In genomic region chr1:139206259-139206658, GRCm38 (mm10) we compare ENCODE assay signal across 22 mouse cellular contexts.
A peak's percentile ranks its signal among the peaks of the same experiment; 100 is the strongest.
DNase-seq lines count a peak whose midpoint lies in the region; ATAC-seq and TF ChIP-seq lines count a peak whose summit lies in the region.
"Had no signal": no experiment of that assay in that cellular context is flagged by ENCODE, and none has a peak within 500 bp of the region (broad histone marks: within the 10 kb centered on the region; RNA-seq: fewer than 3 reads in every experiment).

No protein-coding gene starts in this region.

- H3K27ac ChIP-seq in lung, postnatal 0 days (ENCODE audit: low read length): no peak overlapping the region
- H3K27ac ChIP-seq in limb, embryonic 10.5 days: peak overlapping the region; percentile 51
- H3K27ac ChIP-seq in intestine, postnatal 0 days (ENCODE audit: low read depth, low read length): no peak overlapping the region
- no peak overlapping the region for H3K27ac ChIP-seq in kidney, embryonic 16.5 days (ENCODE audit: low read length)

- no peaks in the 10 kb centered on the region for H3K36me3 ChIP-seq in lung, postnatal 0 days (ENCODE audit: insufficient read depth, low read length)
- H3K36me3 ChIP-seq in limb, embryonic 10.5 days: no peaks in the 10 kb centered on the region
- H3K36me3 ChIP-seq in intestine, postnatal 0 days (ENCODE audit: control insufficient read depth, insufficient read depth): no peaks in the 10 kb centered on the region
- H3K36me3 ChIP-seq in kidney, embryonic 16.5 days (ENCODE audit: insufficient read depth, low read length): no peaks in the 10 kb centered on the region
- H3K36me3 ChIP-seq: G1E had no signal

- no peak overlapping the region for H3K4me3 ChIP-seq in lung, postnatal 0 days (ENCODE audit: low read depth, low read length)
- H3K4me3 ChIP-seq in limb, embryonic 10.5 days: no peak overlapping the region
- no peak overlapping the region for H3K4me3 ChIP-seq in intestine, postnatal 0 days (ENCODE audit: low read depth, low read length)
- H3K4me3 ChIP-seq in kidney, embryonic 16.5 days (ENCODE audit: low read length): no peak overlapping the region

- H3K4me1 ChIP-seq in lung, postnatal 0 days (ENCODE audit: insufficient read depth, low read depth, low read length): 0 out of 2 replicates have a peak, but pooled peaks cover 3% of the 10 kb centered on the region
- peaks cover 58% of the 10 kb centered on the region for H3K4me1 ChIP-seq in limb, embryonic 10.5 days
- no peaks in the 10 kb centered on the region for H3K4me1 ChIP-seq in intestine, postnatal 0 days (replicated peaks; ENCODE audit: control insufficient read depth, insufficient read depth, low read length)
- 0 out of 2 replicates have a peak, but pooled peaks cover 4% of the 10 kb centered on the region for H3K4me1 ChIP-seq in kidney, embryonic 16.5 days (ENCODE audit: insufficient read depth, low read length)

- peak; percentile 74 for DNase-seq in lung, postnatal 0 days (ENCODE audit: low spot score)
- DNase-seq in lung, postnatal 36 days: no peak
- DNase-seq in limb, embryonic 10.5 days (ENCODE audit: low spot score): no peak
- DNase-seq in gastrocnemius, adult 8-10 months (ENCODE audit: low spot score in 2 of 2): no peak
- DNase-seq: adrenal gland, adult 2 months; adrenal gland, adult 8-10 months; adrenal gland, postnatal 10 days; adrenal gland, postnatal 14 days; adrenal gland, postnatal 25 days; adrenal gland, postnatal 36 days; B cell, adult 2 months; cerebellum, adult 11 months; cerebellum, adult 11-12 months had no signal

- H3K27me3 ChIP-seq in lung, postnatal 0 days (replicated peaks; ENCODE audit: insufficient read depth, low read length): no peaks in the 10 kb centered on the region
- no peaks in the 10 kb centered on the region for H3K27me3 ChIP-seq in limb, embryonic 10.5 days (ENCODE audit: low read depth, poor library complexity, severe bottlenecking)
- no peaks in the 10 kb centered on the region for H3K27me3 ChIP-seq in intestine, postnatal 0 days (replicated peaks; ENCODE audit: control insufficient read depth, insufficient read depth, low read length)
- no peaks in the 10 kb centered on the region for H3K27me3 ChIP-seq in kidney, embryonic 16.5 days (ENCODE audit: insufficient read depth, low read length)
- H3K27me3 ChIP-seq: CH12.LX had no signal

- TF ChIP-seq EP300 in lung, postnatal 0 days (IDR thresholded peaks at IDR 0.05): peak; percentile 53

- no peak for TF ChIP-seq CTCF in lung, postnatal 0 days (IDR thresholded peaks at IDR 0.05)
- no peak for TF ChIP-seq CTCF in intestine, postnatal 0 days (IDR thresholded peaks at IDR 0.05; ENCODE audit: low read depth)

- H3K9ac ChIP-seq in lung, postnatal 0 days (replicated peaks; ENCODE audit: low read depth): no peak overlapping the region
- H3K9ac ChIP-seq in intestine, postnatal 0 days (ENCODE audit: low read depth, low read length): no peak overlapping the region
- H3K9ac ChIP-seq in kidney, embryonic 16.5 days (replicated peaks; ENCODE audit: low read length): no peak overlapping the region

- H3K9me3 ChIP-seq in lung, postnatal 0 days (ENCODE audit: low read length): no peaks in the 10 kb centered on the region
- H3K9me3 ChIP-seq in limb, embryonic 10.5 days (replicated peaks): no peaks in the 10 kb centered on the region
- no peaks in the 10 kb centered on the region for H3K9me3 ChIP-seq in intestine, postnatal 0 days (ENCODE audit: control insufficient read depth)
- no peaks in the 10 kb centered on the region for H3K9me3 ChIP-seq in kidney, embryonic 16.5 days (ENCODE audit: low read length)
- H3K9me3 ChIP-seq: G1E had no signal

- peak; percentile 63 for ATAC-seq in lung, postnatal 0 days
- ATAC-seq in granulocyte monocyte progenitor cell, adult 5-6 weeks (replicated peaks; ENCODE audit: poor library complexity, severe bottlenecking): peak; percentile 40
- peak; percentile 44; the same call in 1 of the 2 replicates for ATAC-seq in megakaryocyte progenitor cell, adult 5-6 weeks (replicated peaks; ENCODE audit: poor library complexity)
- no peak for ATAC-seq in intestine, postnatal 0 days
- no peak for ATAC-seq in kidney, embryonic 16.5 days (ENCODE audit: low FRiP score, low TSS enrichment)
- ATAC-seq: activated CD4-positive, CD25-positive, alpha-beta regulatory T cell, adult 4 months; CD4-positive, CD25-positive, alpha-beta regulatory T cell, adult 4 months; Patski had no signal

- H3K4me2 ChIP-seq in lung, postnatal 0 days (replicated peaks; ENCODE audit: low read depth, low read length): no peak overlapping the region
- H3K4me2 ChIP-seq in intestine, postnatal 0 days (replicated peaks; ENCODE audit: low read depth): no peak overlapping the region
- no peak overlapping the region for H3K4me2 ChIP-seq in kidney, embryonic 16.5 days (replicated peaks; ENCODE audit: low read depth, low read length)

- 43% methylated on average over 4 of the region's 4 CpGs for WGBS in lung, postnatal 0 days
- 88% methylated on average over 4 of the region's 4 CpGs for WGBS in limb, embryonic 10.5 days
- 70% methylated on average over 4 of the region's 4 CpGs for WGBS in intestine, postnatal 0 days
- 69% methylated on average over 4 of the region's 4 CpGs for WGBS in kidney, embryonic 16.5 days

Comparison
In these comparisons a context has a peak if more than half of its experiments do, and no peak if none do; other contexts are left out.
1. ATAC-seq: peak in lung, postnatal 0 days (single experiment), granulocyte monocyte progenitor cell, adult 5-6 weeks (single experiment) and megakaryocyte progenitor cell, adult 5-6 weeks (single experiment); none in intestine, postnatal 0 days (single experiment) and kidney, embryonic 16.5 days (single experiment).